Mouse (Mus musculus) spleen, adult 2 months (tissue): ENCODE results near the gene Erg. TPM values are rescaled to one million over a fixed set of nuclear protein-coding genes. Genes with fewer than 3 reads are reported as not detected.

Source experiments
- DNase-seq, 2 experiments: peaks; one replicate each; pipeline versions ENCODE4 v3.0.0 to v3.0.0-alpha.2; 2012 to 2021; ENCODE audit warnings: low spot score in 2 of 2, low read depth in 1 of 2
- H3K27ac ChIP-seq: fragments of 200-500 bp; 2 replicates; pipeline ENCODE4 v1.5.1; 2012; ENCODE audit warnings: low read length, inconsistent platforms; ENCODE audit not compliant: insufficient read depth
- H3K27me3 ChIP-seq: fragments of 200-500 bp; 2 replicates; pipeline ENCODE4 v1.6.1; 2012; ENCODE audit warnings: mild to moderate bottlenecking, moderate library complexity, low read length, inconsistent platforms; ENCODE audit not compliant: control insufficient read depth, insufficient read depth
- H3K36me3 ChIP-seq: fragments of 200-500 bp; 2 replicates; pipeline ENCODE4 v1.6.1; 2012; ENCODE audit warnings: mild to moderate bottlenecking, low read length, inconsistent platforms; ENCODE audit not compliant: control insufficient read depth, insufficient read depth
- H3K4me1 ChIP-seq: fragments of 200-500 bp; 2 replicates; pipeline ENCODE4 v1.6.1; 2011; ENCODE audit warnings: inconsistent platforms; ENCODE audit not compliant: control insufficient read depth, insufficient read depth, insufficient read length
- H3K4me3 ChIP-seq: fragments of 200-500 bp; 2 replicates; pipeline ENCODE4 v1.5.1; 2011; ENCODE audit warnings: mild to moderate bottlenecking, inconsistent platforms; ENCODE audit not compliant: insufficient read depth, insufficient read length; ENCODE audit errors: extremely low read depth
- CTCF ChIP-seq: fragments of 200-500 bp; IDR thresholded peaks from 2 replicates; pipeline ENCODE4 v1.5.1; 2011; ENCODE audit warnings: mild to moderate bottlenecking, inconsistent platforms; ENCODE audit not compliant: insufficient read depth, insufficient read length, insufficient replicate concordance; ENCODE audit errors: extremely low read depth
- POLR2A ChIP-seq: fragments of 200-500 bp; IDR thresholded peaks from 2 replicates; pipeline ENCODE4 v1.6.1; 2011; ENCODE audit warnings: low read depth, low read length, inconsistent platforms
- WGBS: fragments of 180-500 bp; shearing (Covaris S2); methylation state at CpG from one replicate; pipeline ENCODE4 v1.1.7; 2018; 5-methylcytosine and 5-hydroxymethylcytosine counted together
- polyA plus RNA-seq: library from polyadenylated mRNA; depleted of rRNA; stranded (reverse); fragments of >200 nt; gene quantifications from 2 replicates; pipeline ENCODE4 v1.2.3, GENCODE M21; 2012

The Erg gene
- polyA plus RNA-seq, 1 experiment: 7.1 TPM

GRCm38 (mm10) chr16:95487606-95488351 lies 98.6 kb downstream of the Erg start:
- no peak for TF ChIP-seq POLR2A
- DNase-seq: no peak
- no peak overlapping the region for H3K4me3 ChIP-seq
- H3K27me3 ChIP-seq: no peaks in the 10 kb centered on the region
- H3K36me3 ChIP-seq: no peaks in the 10 kb centered on the region
- no peaks in the 10 kb centered on the region for H3K4me1 ChIP-seq
- WGBS: 81% methylated on average over 9 of the region's 9 CpGs
- H3K27ac ChIP-seq: no peak overlapping the region

- no peak for DNase-seq
- Histone ChIP-seq H3K4me1 (no peaks in the 10 kb centered on the region), H3K4me3 (no peak overlapping the region), H3K27me3 (no peaks in the 10 kb centered on the region), H3K36me3 (no peaks in the 10 kb centered on the region), H3K27ac (no peak overlapping the region)
- no peak for TF ChIP-seq POLR2A
- no peak for TF ChIP-seq CTCF
- WGBS: 90% methylated on average over 13 of the region's 13 CpGs
These were observed 105.2 kb downstream of the Erg start for GRCm38 (mm10) chr16:95481176-95481575.

GRCm38 (mm10) chr16:95478558-95478957 lies 107.8 kb downstream of the Erg start:
- Histone ChIP-seq H3K27ac (no peak overlapping the region), H3K4me1 (no peaks in the 10 kb centered on the region), H3K4me3 (no peak overlapping the region), H3K27me3 (no peaks in the 10 kb centered on the region), H3K36me3 (no peaks in the 10 kb centered on the region)
- TF ChIP-seq POLR2A (no peak), CTCF (no peak)
- DNase-seq: no peak
- 67% methylated on average over 5 of the region's 5 CpGs for WGBS

- no peaks in the 10 kb centered on the region for H3K27me3 ChIP-seq
- WGBS: 85% methylated on average over 3 of the region's 3 CpGs
- no peak overlapping the region for H3K4me3 ChIP-seq
- H3K27ac ChIP-seq: no peak overlapping the region
- H3K36me3 ChIP-seq: no peaks in the 10 kb centered on the region
- DNase-seq: no peak
- H3K4me1 ChIP-seq: no peaks in the 10 kb centered on the region
- TF ChIP-seq CTCF: no peak
These were observed 111.4 kb downstream of the Erg start for GRCm38 (mm10) chr16:95475041-95475440.

- no peak overlapping the region for H3K27ac ChIP-seq
- DNase-seq: no peak
- H3K27me3 ChIP-seq: no peaks in the 10 kb centered on the region
- 85% methylated on average over 3 of the region's 3 CpGs for WGBS
- no peak overlapping the region for H3K4me3 ChIP-seq
- no peaks in the 10 kb centered on the region for H3K4me1 ChIP-seq
- H3K36me3 ChIP-seq: no peaks in the 10 kb centered on the region
- no peak for TF ChIP-seq CTCF
- TF ChIP-seq POLR2A: no peak
These were observed 112.4 kb downstream of the Erg start for GRCm38 (mm10) chr16:95473946-95474345.

- WGBS: 90% methylated on average over 11 of the region's 11 CpGs
- Histone ChIP-seq H3K27me3 (no peaks in the 10 kb centered on the region), H3K4me1 (no peaks in the 10 kb centered on the region), H3K27ac (no peak overlapping the region), H3K4me3 (no peak overlapping the region), H3K36me3 (no peaks in the 10 kb centered on the region)
- DNase-seq: no peak
- TF ChIP-seq CTCF (no peak), POLR2A (no peak)
These were observed 113.6 kb downstream of the Erg start for GRCm38 (mm10) chr16:95472771-95473170.

- Histone ChIP-seq H3K36me3 (no peaks in the 10 kb centered on the region), H3K4me3 (no peak overlapping the region), H3K27me3 (no peaks in the 10 kb centered on the region), H3K27ac (no peak overlapping the region), H3K4me1 (no peaks in the 10 kb centered on the region)
- TF ChIP-seq POLR2A (no peak), CTCF (no peak)
- 84% methylated on average over 9 of the region's 9 CpGs for WGBS
- no peak for DNase-seq
These were observed 116.9 kb downstream of the Erg start for GRCm38 (mm10) chr16:95469262-95470139.
